Mouse (Mus musculus) intestine, embryonic 14.5 days (tissue): ENCODE data around the gene Npcd. TPM values are rescaled to one million over a fixed set of nuclear protein-coding genes. Genes with fewer than 3 reads are reported as not detected.

Source experiments
- ATAC-seq: fragments of 200-750 bp; cut with Nextera tagmentation; replicated peaks from 2 replicates; pipeline ENCODE4 v1.8.0; 2017; ENCODE audit warnings: low read depth, moderate number of reproducible peaks, moderate TSS enrichment, moderate library complexity; ENCODE audit not compliant: low FRiP score, low TSS enrichment
- DNase-seq: peaks from one replicate; pipeline ENCODE4 v3.0.0-alpha.2; 2018; ENCODE audit warnings: low spot score
- H3K27ac ChIP-seq: fragments of 300-500 bp; sonication (generic); 2 replicates; pipeline ENCODE4 v1.5.1; 2014; ENCODE audit warnings: low read depth, mild to moderate bottlenecking, control low read depth
- H3K27me3 ChIP-seq: fragments of 300-500 bp; sonication (generic); replicated peaks from 2 replicates; pipeline ENCODE4 v1.6.1; 2014; ENCODE audit warnings: low read length, control low read depth; ENCODE audit not compliant: control insufficient read depth, insufficient read depth
- H3K36me3 ChIP-seq: fragments of 300-500 bp; sonication (generic); 2 replicates; pipeline ENCODE4 v1.6.1; 2014; ENCODE audit warnings: low read length, control low read depth; ENCODE audit not compliant: control insufficient read depth, insufficient read depth
- H3K4me1 ChIP-seq: fragments of 300-500 bp; sonication (generic); replicated peaks from 2 replicates; pipeline ENCODE4 v1.6.1; 2014; ENCODE audit warnings: low read length, control low read depth, mixed read lengths; ENCODE audit not compliant: control insufficient read depth, insufficient read depth
- H3K4me2 ChIP-seq: fragments of 300-500 bp; sonication (generic); 2 replicates; pipeline ENCODE4 v1.6.1; 2014; ENCODE audit warnings: low read length
- H3K4me3 ChIP-seq: fragments of 300-500 bp; sonication (generic); 2 replicates; pipeline ENCODE4 v1.5.1; 2014; ENCODE audit warnings: low read depth, low read length, control low read depth, mixed read lengths
- H3K9ac ChIP-seq: fragments of 300-500 bp; sonication (generic); 2 replicates; pipeline ENCODE4 v1.6.1; 2014; ENCODE audit warnings: mild to moderate bottlenecking, low read length
- H3K9me3 ChIP-seq: fragments of 300-500 bp; sonication (generic); 2 replicates; pipeline ENCODE4 v1.6.1; 2016; ENCODE audit warnings: low read length, control low read depth; ENCODE audit not compliant: control insufficient read depth
- WGBS: fragments of 180-500 bp; shearing (Covaris S2); extraction: QIAGEN DNeasy Blood & Tissue Kit; methylation state at CpG from one replicate; pipeline ENCODE4 v1.1.7; 2014; 5-methylcytosine and 5-hydroxymethylcytosine counted together
- polyA plus RNA-seq: library from polyadenylated mRNA; unstranded; fragments of >200 nt; fragmentation: Nextera tagmentation; extraction: Ambion mirVana; gene quantifications from 2 replicates; pipeline ENCODE4 v1.2.1, GENCODE M21; 2014

Gene Npcd
- polyA plus RNA-seq, 1 experiment from 2014 or later = not detected

- ATAC-seq (no peak), DNase-seq (no peak)
- no peaks in the 10 kb centered on the region for H3K27me3 ChIP-seq
- H3K4me2 ChIP-seq = no peak overlapping the region
- no peak overlapping the region for H3K9ac ChIP-seq
- no peaks in the 10 kb centered on the region for H3K9me3 ChIP-seq
- H3K27ac ChIP-seq = no peak overlapping the region
- 93% methylated on average over 9 of the region's 9 CpGs for WGBS
- no peak overlapping the region for H3K4me3 ChIP-seq
- no peaks in the 10 kb centered on the region for H3K4me1 ChIP-seq
- peaks cover 32% of the 10 kb centered on the region for H3K36me3 ChIP-seq
These were observed 71.0 kb downstream of the Npcd start for GRCm38 (mm10) chr15:79763001-79763400.

GRCm38 (mm10) chr15:79760956-79761355 is 73.1 kb downstream of the Npcd start:
- peaks cover 32% of the 10 kb centered on the region for H3K36me3 ChIP-seq
- H3K27ac ChIP-seq = no peak overlapping the region
- no peaks in the 10 kb centered on the region for H3K9me3 ChIP-seq
- H3K9ac ChIP-seq = no peak overlapping the region
- H3K4me1 ChIP-seq = no peaks in the 10 kb centered on the region
- no peak overlapping the region for H3K4me2 ChIP-seq
- no peak for ATAC-seq
- no peak overlapping the region for H3K4me3 ChIP-seq
- no peaks in the 10 kb centered on the region for H3K27me3 ChIP-seq
- no peak for DNase-seq
- WGBS = 87% methylated on average over 6 of the region's 6 CpGs

GRCm38 (mm10) chr15:79757118-79757517 is 76.9 kb downstream of the Npcd start:
- Histone ChIP-seq H3K4me2 (no peak overlapping the region), H3K9ac (no peak overlapping the region), H3K4me3 (no peak overlapping the region), H3K27ac (no peak overlapping the region), H3K4me1 (no peaks in the 10 kb centered on the region), H3K27me3 (no peaks in the 10 kb centered on the region), H3K36me3 (peaks cover 7% of the 10 kb centered on the region; the same call in 1 of the 2 replicates), H3K9me3 (no peaks in the 10 kb centered on the region)
- DNase-seq (no peak), ATAC-seq (no peak)
- 91% methylated on average over 3 of the region's 3 CpGs for WGBS

GRCm38 (mm10) chr15:79755977-79756625 is 77.9 kb downstream of the Npcd start:
- 75% methylated on average over 8 of the region's 8 CpGs for WGBS
- Histone ChIP-seq H3K36me3 (no peaks in the 10 kb centered on the region), H3K27ac (no peak overlapping the region), H3K4me3 (no peak overlapping the region), H3K9ac (no peak overlapping the region), H3K9me3 (no peaks in the 10 kb centered on the region), H3K4me2 (no peak overlapping the region), H3K4me1 (no peaks in the 10 kb centered on the region), H3K27me3 (no peaks in the 10 kb centered on the region)
- no peak for ATAC-seq
- DNase-seq = no peak

- Histone ChIP-seq H3K36me3 (no peaks in the 10 kb centered on the region), H3K27me3 (no peaks in the 10 kb centered on the region), H3K4me2 (no peak overlapping the region), H3K9ac (no peak overlapping the region), H3K4me1 (no peaks in the 10 kb centered on the region), H3K4me3 (no peak overlapping the region), H3K9me3 (no peaks in the 10 kb centered on the region), H3K27ac (no peak overlapping the region)
- DNase-seq = no peak
- 84% methylated on average over 4 of the region's 4 CpGs for WGBS
- no peak for ATAC-seq
These were observed 78.9 kb downstream of the Npcd start for GRCm38 (mm10) chr15:79755176-79755575.

- 55% methylated on average over 4 of the region's 4 CpGs for WGBS
- Histone ChIP-seq H3K9me3 (no peaks in the 10 kb centered on the region), H3K36me3 (no peaks in the 10 kb centered on the region), H3K27ac (no peak overlapping the region), H3K9ac (no peak overlapping the region), H3K4me1 (no peaks in the 10 kb centered on the region), H3K27me3 (no peaks in the 10 kb centered on the region), H3K4me3 (no peak overlapping the region), H3K4me2 (no peak overlapping the region)
- ATAC-seq (no peak), DNase-seq (no peak)
These were observed 80.2 kb downstream of the Npcd start for GRCm38 (mm10) chr15:79753873-79754272.

GRCm38 (mm10) chr15:79753420-79753752 is 80.7 kb downstream of the Npcd start:
- no peak overlapping the region for H3K9ac ChIP-seq
- no peak overlapping the region for H3K4me2 ChIP-seq
- WGBS = 95% methylated on average over 3 of the region's 3 CpGs
- no peaks in the 10 kb centered on the region for H3K4me1 ChIP-seq
- no peaks in the 10 kb centered on the region for H3K27me3 ChIP-seq
- H3K36me3 ChIP-seq = no peaks in the 10 kb centered on the region
- no peak for DNase-seq
- no peak overlapping the region for H3K27ac ChIP-seq
- H3K9me3 ChIP-seq = no peaks in the 10 kb centered on the region
- ATAC-seq = no peak
- no peak overlapping the region for H3K4me3 ChIP-seq

- no peak overlapping the region for H3K9ac ChIP-seq
- H3K4me2 ChIP-seq = no peak overlapping the region
- 24% methylated on average over 11 of the region's 11 CpGs for WGBS
- H3K4me3 ChIP-seq = no peak overlapping the region
- H3K27ac ChIP-seq = no peak overlapping the region
- DNase-seq = peak; percentile 88
- H3K36me3 ChIP-seq = no peaks in the 10 kb centered on the region
- no peaks in the 10 kb centered on the region for H3K4me1 ChIP-seq
- no peaks in the 10 kb centered on the region for H3K27me3 ChIP-seq
- H3K9me3 ChIP-seq = no peaks in the 10 kb centered on the region
- ATAC-seq = no peak
These were observed 81.2 kb downstream of the Npcd start for GRCm38 (mm10) chr15:79752742-79753419.

GRCm38 (mm10) chr15:79751772-79752171 is 82.3 kb downstream of the Npcd start:
- no peaks in the 10 kb centered on the region for H3K4me1 ChIP-seq
- H3K4me2 ChIP-seq = no peak overlapping the region
- H3K4me3 ChIP-seq = no peak overlapping the region
- WGBS = 68% methylated on average over 17 of the region's 17 CpGs
- no peak overlapping the region for H3K9ac ChIP-seq
- DNase-seq (no peak), ATAC-seq (no peak)
- H3K9me3 ChIP-seq = no peaks in the 10 kb centered on the region
- H3K36me3 ChIP-seq = no peaks in the 10 kb centered on the region
- H3K27ac ChIP-seq = no peak overlapping the region
- H3K27me3 ChIP-seq = no peaks in the 10 kb centered on the region
